Mouse (Mus musculus): Measurements from ENCODE around the gene Slc9a1.

Gene Slc9a1

GRCm38 (mm10) chr4:133375812-133376577 lies 6.5 kb downstream of the Slc9a1 start:
- peak in 1 of 2 experiments; percentile 33 for DNase-seq

- peak; percentile 51 to 72 for DNase-seq
These were observed 8.9 kb downstream of the Slc9a1 start for GRCm38 (mm10) chr4:133378236-133379045.

- DNase-seq = no peak
These were observed 9.5 kb downstream of the Slc9a1 start for GRCm38 (mm10) chr4:133379046-133379347.

- DNase-seq = no peak
These were observed 10.4 kb downstream of the Slc9a1 start for GRCm38 (mm10) chr4:133379861-133380260.

- no peak for DNase-seq
These were observed 11.0 kb downstream of the Slc9a1 start for GRCm38 (mm10) chr4:133380532-133380931.

GRCm38 (mm10) chr4:133381141-133381540 lies 11.6 kb downstream of the Slc9a1 start:
- no peak for DNase-seq

- no peak for DNase-seq
These were observed 16.7 kb downstream of the Slc9a1 start for GRCm38 (mm10) chr4:133386061-133386797.

- DNase-seq = no peak
These were observed 17.5 kb downstream of the Slc9a1 start for GRCm38 (mm10) chr4:133387053-133387452.

GRCm38 (mm10) chr4:133388781-133389552 lies 19.5 kb downstream of the Slc9a1 start:
- no peak for DNase-seq

- DNase-seq = no peak
These were observed 20.5 kb downstream of the Slc9a1 start for GRCm38 (mm10) chr4:133390042-133390441.

GRCm38 (mm10) chr4:133390585-133390984 lies 21.1 kb downstream of the Slc9a1 start:
- DNase-seq = no peak

- DNase-seq = no peak
These were observed 21.9 kb downstream of the Slc9a1 start for GRCm38 (mm10) chr4:133391185-133392040.

- no peak for DNase-seq
These were observed 25.6 kb downstream of the Slc9a1 start for GRCm38 (mm10) chr4:133394981-133395573.

- no peak for DNase-seq
These were observed 26.6 kb downstream of the Slc9a1 start for GRCm38 (mm10) chr4:133396079-133396478.

GRCm38 (mm10) chr4:133397299-133397698 lies 27.8 kb downstream of the Slc9a1 start:
- DNase-seq = no peak

GRCm38 (mm10) chr4:133397961-133398360 lies 28.5 kb downstream of the Slc9a1 start:
- no peak for DNase-seq

- DNase-seq = no peak
These were observed 29.1 kb downstream of the Slc9a1 start for GRCm38 (mm10) chr4:133398619-133399018.

- DNase-seq = no peak
These were observed 30.0 kb downstream of the Slc9a1 start for GRCm38 (mm10) chr4:133399509-133399908.

- DNase-seq = no peak
These were observed 30.6 kb downstream of the Slc9a1 start for GRCm38 (mm10) chr4:133400098-133400497.

GRCm38 (mm10) chr4:133402011-133402410 lies 32.5 kb downstream of the Slc9a1 start:
- no peak for DNase-seq

- DNase-seq = no peak
These were observed 34.2 kb downstream of the Slc9a1 start for GRCm38 (mm10) chr4:133403611-133404228.
